Mouse (Mus musculus) embryo, embryonic 10.5 days (tissue): ENCODE measurements around the gene Fam189a1.

Source experiments
- DNase-seq: peaks from one replicate; pipeline ENCODE4 v3.0.0-alpha.2; 2015; ENCODE audit warnings: low spot score

Gene Fam189a1

DNA sequence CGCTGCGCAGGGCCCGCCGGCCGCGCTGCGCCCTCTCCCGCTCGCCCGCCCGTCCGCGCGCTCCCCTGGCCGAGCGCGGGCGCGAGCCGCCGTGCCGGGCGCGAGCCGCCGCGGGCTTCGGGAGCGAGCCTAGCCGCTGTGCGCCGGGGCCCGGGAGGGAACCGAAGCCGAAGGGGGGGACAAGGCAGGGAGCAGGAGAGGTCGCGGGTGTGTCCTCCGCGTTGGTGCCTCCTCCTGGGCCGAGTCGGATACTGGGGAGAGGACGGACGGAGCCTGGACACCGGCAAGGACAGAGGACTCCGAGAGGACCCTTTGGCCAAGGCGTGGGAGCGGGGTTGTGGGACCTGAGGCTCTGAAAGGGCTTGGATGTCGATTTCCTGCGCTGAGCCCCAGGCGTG, at the start of gene Fam189a1:
Fam189a1 (minus strand) TSS at position 57 of the 398 bp plus-strand sequence.
- peak; percentile 65 for DNase-seq

DNA sequence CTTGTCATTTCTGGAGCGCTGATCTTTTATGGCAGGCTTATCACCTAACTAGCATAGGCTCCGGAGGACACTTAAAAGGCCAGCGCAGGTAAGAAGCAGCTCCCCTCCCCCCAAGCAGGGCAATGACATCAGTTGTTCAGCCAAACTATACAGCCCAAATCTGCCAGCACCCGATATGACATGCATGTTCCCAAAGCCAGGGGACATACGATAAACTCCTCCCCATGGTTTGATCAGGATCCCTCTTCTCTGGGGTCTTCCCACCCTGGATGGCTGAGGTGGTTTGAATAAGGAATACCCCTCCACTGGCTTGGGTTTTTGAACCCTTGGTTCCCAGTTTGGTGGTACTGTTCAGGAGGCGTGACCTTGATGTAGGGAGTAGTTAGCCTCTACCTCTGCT, 49.7 kb upstream of the Fam189a1 start:
- DNase-seq: no peak

DNA sequence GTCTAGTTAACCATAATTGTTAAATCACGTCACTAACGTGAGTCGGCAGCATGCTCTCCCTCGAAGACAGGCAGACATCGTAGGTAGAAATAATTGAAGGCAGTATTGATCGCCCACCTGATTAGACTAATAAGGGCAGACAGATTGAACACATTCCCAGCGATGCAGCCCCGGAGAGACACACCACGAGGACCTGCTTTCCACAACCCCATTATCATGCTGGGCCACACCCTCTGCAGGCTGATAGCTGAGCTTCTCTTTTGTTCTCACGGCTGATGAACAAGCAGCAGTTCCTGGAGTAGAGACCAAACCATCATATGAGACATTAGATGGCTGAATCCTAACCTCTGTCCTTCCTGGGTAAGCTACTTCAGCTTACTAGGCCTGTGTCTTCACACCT, 46.3 kb upstream of the Fam189a1 start:
- no peak for DNase-seq

DNA sequence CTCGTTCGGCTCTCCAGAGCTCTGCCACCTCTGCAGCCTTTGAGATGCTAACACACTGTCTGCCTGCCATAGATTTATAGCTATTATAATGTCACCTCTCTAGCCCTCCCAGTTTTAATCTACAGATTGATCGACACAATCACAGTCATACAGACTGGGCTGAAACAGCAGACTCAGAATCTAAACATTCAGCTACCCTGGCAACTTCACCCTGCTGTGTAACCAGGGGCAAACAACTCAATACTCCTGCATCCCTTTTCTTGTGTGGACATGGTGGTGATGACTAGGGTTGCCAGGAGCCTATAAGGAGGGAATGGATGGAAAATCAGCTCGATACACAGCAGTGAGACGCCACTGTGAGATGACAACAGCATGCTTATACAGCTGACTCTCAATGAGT, 24.3 kb upstream of the Fam189a1 start:
- DNase-seq: peak; percentile 51

DNA sequence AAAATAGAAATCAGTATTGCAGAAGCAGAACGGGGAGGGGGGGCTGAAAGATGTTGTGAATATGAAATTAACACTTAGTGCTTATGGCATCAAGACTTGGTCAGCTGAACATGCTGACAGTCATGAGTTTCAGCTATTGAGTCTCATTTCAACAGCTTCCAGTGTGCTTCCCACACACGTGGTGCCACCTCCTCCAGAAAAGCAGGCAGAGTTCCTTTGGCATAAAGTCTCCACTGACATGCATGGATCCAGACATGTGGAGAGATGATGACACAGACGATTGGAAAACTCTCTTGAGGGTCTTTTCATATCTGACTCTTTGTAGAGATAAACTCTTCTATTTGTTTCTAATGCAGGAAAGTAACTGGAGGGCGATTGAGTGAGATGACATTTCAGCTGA, 14.4 kb upstream of the Fam189a1 start:
- no peak for DNase-seq

DNA sequence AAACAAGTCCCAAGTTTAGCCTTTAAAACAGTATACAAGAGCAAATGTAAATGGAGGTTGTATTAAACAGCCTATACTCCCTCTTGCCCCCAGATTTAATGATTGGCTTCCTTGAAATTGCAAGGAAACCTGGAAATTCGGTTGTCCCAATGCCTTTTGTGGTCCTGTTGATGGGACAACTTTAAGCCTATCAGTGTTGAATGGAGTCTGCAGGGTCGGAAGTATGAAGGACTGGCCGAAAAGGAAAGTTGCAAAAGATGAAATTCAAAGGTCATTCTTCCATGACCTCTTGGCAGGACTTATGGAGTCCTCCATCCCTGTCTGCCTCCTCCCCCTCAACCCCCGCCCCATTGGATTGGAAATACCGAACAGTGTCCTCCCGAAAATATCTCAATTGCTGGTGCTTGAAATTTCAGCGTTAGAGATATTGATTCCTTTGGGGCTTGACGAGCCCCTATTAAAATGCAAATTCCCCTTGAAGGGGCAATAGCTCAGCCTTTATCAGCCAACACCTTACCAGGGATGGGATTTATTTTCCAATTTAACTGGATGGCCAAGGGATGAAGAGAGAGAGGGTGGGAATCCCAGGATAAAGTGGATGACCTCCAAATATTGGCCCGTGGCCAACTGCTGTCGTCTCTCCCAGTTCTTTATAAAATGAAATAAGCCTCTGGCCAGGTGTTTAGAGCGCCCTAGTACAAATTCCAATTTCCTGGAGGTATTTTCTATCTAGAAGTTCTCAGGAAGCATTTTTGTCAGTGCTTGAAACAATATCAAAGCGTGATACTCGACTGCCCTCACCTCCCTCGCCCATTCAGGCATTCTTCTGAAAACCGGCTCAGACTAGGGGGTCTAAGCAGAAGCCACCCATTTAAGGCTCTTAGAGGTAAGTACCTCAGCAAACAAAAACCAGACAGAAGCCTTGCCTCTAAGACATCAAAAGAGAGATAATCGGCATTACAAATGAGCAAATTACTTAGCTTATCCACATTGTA, 958 bp upstream of the Fam189a1 start:
- peak; percentile 32 for DNase-seq

DNA sequence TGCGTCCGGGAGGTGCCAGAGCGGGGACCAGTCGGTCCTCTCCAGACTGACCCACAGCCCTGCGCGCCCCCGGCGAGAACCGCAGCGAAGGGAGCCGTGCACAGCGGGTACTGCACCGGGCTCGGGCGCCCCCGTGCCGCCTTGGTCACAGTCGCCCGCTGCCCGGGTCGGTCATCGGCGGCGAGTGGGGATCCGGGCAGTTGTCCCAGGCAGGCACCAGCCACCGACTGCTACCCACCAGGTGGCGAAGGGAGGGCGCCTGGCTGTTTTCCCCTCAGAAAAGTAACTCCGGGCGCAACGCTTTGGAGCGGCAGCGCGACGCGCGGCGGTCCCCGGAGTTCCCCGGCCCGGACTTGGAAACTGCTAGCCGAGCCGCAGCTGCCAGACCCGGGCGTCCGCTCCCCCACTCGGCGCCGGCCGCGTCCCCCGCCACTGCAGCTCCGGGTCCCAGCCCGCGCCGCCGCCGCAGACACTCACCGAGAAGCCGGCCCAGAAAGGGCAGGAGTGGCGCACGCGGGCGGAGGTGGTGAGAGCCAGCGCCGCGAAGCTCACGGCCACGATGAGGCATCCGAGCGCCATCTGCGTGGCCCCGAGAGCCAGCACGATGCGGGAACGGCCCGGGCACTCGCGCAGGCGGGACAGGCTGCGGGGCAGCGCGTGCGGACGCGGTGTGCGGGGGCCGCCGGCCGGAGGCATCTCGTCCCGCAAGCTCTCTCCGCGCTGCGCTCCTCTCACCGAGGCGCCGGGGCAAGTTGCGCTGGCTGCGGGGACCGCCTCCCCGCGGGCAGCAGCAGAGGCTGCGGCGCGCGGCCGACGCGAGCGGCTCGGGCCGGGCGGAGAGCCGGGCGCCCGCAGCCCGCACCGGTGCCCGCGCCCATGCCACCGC, 499 bp downstream of the Fam189a1 start:
- peak; percentile 68 for DNase-seq

DNA sequence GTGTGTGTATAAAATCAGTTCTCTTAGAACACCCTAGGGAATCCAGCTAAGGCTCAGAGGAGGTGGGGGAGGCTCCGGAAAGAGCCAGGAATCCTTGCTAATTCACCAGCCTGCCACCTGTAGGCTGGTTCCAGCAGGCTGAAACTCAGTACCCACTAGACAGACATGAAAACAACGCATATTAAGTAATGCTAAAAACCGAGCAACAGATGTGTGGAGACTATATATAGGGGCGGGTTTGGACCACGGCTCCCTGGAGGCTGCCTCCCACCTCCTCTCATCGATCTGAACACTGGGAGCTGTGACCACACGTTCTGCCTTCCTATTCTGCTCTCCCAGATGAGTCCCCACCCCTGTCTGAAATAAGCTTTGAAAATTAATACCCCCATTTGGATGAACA, 1.8 kb downstream of the Fam189a1 start:
- DNase-seq: peak; percentile 20

DNA sequence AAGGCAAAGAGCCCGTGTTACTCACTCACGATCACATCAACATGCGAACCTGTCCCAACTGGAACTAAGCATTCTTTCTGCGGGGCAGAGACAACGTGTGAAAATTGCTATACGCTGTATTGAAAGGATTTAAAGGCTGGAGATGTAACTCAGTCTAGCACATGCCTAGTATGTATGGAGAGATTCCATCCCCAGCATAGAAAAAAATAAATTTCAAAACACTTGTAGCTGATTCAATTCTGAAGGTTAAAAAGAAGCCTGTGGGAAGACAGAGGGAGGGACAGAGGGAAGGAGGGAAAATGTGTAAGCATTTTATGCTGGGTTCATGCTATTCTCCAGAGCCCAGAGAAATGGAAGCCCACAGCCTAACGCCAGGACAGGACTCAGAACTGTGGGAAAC, 2.5 kb downstream of the Fam189a1 start:
- DNase-seq: no peak

DNA sequence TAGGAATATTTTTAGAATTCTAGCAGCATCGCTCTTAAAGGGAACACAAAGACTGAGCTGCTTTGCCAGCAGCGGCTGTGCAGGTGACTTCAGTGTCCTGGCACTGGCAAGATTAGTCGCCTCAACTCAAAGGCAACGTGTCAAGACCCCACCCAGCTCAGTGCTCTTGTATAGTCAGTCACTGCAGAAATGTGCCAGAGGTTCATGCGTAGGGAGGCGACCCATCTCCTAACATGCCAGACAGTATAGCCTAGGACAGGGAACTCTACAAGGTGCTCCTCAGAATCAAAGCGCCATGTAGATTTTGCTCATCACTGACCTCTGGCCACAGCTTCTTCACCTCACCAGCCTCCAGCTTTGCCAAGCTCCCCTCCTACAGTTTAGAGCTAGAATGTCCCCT, 4.8 kb downstream of the Fam189a1 start:
- DNase-seq: no peak

DNA sequence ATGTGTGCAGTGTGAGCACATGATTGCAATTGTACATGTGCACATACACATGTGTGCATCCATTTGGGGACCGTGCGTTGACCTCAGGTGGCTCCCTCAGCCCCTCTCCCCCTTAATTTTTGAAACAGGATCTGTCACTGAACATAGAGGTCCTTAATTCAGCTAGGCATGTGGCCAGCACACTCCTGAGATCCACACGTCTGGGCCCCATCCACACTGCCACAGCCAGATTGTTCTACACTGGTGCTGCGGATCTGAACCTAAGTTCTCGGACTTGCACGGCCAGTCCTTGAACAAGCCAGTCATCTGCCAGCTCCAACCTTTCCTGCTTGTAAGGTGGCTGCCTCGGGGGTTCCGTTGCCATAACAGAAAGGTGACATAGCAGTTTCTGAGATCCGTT, 7.3 kb downstream of the Fam189a1 start:
- no peak for DNase-seq

DNA sequence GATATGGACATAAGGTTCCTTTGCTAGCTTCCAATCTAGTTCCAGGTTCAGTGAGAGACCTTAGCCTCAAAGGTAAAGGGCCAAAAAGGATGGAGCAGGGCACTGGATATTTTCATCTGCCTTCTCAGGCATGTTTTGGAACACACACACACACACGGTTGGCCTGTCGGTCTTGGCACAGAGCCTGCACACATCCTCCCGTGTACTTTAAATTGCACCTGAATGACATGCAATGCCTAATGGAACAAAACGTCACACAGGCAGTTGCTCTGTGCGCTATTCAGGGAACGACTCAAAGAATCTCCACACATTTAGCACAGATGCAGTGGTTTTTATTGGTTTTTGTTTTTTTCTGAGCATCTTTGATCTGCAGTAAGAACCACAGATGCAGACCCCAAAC, 11.5 kb downstream of the Fam189a1 start:
- DNase-seq: no peak

DNA sequence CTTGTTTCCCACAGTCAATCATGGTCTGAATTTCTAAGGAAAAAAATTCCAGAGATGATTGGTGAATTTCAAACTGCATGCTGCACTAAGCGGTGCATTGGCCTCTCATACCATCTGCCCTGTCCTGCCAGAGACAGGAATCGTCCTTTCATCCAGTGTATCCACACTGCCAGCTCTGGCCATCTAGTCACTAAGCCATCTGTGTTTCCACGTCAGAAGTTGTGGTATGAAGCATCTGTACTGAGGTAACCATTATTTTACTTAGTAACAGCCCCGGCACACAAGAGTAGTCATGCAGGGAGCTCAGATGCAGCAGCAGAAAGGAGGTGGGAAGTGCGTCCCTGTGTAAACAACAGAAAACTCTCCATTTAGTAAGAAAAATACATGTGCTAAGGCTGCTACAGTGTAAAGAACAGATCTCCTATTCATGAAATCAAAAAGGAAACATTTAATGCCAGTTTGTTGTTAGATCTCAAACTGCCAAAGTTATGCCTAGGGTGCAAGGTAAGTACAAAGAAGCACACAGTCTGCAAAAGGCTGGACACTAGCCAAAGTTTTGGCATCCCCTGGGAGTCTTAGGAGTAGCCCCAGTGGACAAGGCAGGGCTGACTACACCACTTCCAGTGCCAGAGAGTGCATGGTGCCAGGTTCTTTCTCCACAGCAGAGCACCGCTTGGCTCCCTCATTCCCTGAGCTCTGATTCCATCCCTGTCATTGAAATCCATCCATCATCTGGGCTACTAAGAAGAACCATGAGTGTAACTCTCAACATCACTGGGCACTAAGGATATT, 14.3 kb downstream of the Fam189a1 start:
- DNase-seq: no peak

DNA sequence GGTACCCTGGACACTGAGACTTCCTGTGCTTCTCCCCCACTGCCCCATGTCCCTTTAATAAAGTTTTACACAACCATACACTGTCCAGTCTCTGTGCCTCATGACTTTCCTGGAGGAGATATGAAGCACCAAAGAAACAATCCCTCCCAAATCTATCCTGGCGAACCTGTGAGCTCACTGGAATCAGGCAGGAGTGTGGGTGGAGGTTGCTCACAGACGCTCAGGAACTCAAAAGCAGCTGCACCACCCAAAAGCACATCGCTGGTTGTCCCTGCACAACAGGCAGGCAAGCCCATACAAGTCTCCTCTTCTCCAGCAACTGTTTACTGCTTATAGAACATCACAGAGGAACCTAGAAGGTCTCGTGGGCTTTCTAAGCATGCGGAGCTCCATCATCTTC, 15.5 kb downstream of the Fam189a1 start:
- no peak for DNase-seq

DNA sequence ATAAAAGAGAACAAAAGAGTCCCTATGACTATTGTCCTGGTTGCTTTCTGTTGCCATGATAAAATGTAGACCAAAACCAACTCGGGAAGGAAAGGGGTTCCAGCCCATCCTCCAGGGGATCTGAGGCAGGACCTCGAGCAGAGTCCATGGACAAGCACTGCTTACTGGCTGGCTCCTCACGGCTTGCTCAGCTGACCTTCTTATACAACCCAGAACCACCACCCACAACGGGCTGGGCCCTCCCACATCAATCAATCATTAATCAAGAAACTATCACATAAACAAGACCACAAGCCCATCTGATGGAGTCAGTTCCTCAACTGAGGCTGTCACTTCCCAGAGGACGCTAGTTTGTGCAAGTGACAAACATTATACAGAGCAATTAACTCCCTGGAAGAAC, 16.3 kb downstream of the Fam189a1 start:
- DNase-seq: no peak

DNA sequence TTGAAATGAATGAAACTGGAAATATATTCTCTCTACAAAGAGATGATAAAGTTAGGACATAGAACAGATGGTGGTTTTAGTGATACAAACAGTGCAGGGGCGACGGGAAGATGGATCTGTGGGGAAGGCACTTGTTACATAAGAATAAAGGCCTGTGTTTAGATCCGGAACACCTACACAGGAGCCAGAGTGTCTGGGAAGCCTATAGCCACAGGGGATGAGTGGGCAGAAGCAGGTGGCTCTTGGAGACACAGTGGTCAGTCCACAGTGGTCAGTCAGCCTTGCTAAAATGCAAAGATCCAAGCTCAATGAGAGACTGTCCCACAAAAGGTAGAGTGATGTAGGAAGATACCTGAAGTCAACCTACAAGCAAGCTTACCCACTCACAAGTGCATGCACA, 32.6 kb downstream of the Fam189a1 start:
- no peak for DNase-seq

DNA sequence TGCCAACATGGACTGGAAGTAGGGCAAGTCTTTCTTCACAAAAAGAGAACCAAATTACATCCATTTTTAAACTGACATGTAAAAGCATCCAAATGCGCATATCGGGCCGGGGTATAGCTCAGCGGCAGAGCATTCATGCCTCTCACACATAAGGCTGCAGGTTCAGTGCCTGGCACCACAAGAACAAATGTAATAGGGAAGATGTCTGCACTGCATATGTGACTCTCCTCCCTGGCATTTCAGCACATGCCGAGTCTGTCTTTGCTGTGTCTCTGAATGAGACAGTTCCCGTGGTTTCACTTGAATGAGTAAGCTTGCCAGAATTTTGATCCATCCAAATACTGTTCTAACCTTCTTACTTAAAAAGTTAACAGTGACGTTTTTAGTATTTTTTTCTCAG, 39.5 kb downstream of the Fam189a1 start:
- DNase-seq: no peak

DNA sequence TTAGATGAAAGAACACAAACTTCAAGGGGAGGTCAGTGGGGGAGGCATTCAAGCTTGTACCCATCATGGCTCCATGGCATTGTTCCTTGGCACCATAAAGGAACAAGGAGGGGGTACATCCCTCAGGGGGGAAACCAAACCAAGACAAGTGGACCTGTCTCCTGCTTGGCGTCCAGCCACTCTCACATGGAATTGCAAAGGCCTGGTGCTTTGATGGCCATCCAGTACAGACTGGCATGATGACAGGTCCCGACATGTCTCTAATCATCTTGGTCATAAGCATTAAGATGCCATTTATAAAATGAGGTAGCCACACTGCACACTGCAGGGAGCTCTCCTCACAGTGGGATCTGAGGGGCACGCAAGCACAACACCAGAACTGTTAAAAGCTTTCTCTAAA, 41.0 kb downstream of the Fam189a1 start:
- no peak for DNase-seq

DNA sequence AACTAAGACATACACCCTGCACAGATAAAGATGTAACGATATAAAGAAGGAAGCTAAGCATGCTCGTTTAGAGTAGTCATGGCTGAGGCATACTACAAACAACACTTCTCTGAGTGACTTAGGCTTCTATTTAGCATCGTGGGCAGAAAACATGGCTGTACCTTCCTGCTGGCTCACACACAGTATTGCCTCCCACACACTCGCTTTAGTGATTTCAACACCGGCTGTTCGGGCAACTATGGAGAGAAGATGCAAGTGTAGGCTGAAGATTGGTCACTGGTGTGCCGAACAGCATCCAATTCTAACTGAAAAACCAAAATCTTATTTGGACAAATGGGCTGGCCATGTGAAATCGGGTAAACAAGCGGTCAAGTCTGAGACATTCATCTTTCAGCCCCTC, 44.7 kb downstream of the Fam189a1 start:
- DNase-seq: no peak

DNA sequence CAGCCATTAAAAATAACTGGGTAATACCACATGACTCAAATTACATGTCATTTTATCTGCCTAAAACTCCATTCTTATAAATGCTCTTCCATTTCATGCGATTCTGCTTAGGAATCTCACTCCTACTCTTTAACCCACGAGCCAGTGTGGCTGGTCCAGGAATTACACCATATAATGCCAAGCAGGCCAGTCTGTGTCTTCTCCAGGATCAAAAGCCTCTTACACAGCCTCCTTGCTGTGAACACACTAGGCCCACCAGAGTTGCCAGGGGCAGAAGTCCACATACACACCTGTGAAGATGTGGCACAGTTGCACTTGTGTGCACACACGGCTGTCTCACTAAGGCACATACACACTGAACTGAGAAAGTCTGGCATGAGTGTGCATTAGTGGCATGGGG, 50.8 kb downstream of the Fam189a1 start:
- no peak for DNase-seq

DNA sequence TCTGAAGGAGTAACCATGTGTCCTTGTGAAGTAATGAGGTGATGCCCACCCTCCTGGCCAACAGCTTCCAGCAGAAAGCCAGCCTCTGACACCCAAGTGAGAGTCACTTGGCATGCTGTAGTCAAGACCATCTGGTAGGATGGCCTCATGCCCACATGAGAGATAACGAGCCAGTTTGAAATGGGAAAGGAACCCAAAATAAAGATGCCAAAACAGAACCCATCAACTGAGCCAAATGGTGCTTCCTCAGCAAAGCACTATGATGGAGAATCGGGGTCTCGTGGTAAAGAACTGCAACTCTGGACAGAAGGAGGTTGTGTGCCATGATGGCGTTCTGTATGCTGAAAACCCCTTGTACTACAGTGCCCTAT, 51.3 kb downstream of the Fam189a1 start:
- no peak for DNase-seq
